Mouse (Mus musculus) kidney, embryonic 14.5 days (tissue): ENCODE measurements around the gene Ddx23. TPM values are rescaled to one million over a fixed set of nuclear protein-coding genes. Genes with fewer than 3 reads are reported as not detected.

ENCODE experiments used
- ATAC-seq: fragments of 200-750 bp; cut with Nextera tagmentation; 2 replicates; pipeline ENCODE4 v1.8.0; 2017; ENCODE audit warnings: moderate number of reproducible peaks, mild to moderate bottlenecking, moderate TSS enrichment, moderate library complexity; ENCODE audit not compliant: low FRiP score, low TSS enrichment
- H3K27ac ChIP-seq: fragments of 300-500 bp; sonication (generic); 2 replicates; pipeline ENCODE4 v1.5.1; 2014; ENCODE audit warnings: low read depth, mild to moderate bottlenecking, low read length, moderate library complexity, mixed read lengths
- H3K27me3 ChIP-seq: fragments of 300-500 bp; sonication (generic); 2 replicates; pipeline ENCODE4 v1.6.1; 2014; ENCODE audit warnings: mild to moderate bottlenecking, low read length; ENCODE audit not compliant: control insufficient read depth, insufficient read depth
- H3K36me3 ChIP-seq: fragments of 300-500 bp; sonication (generic); 2 replicates; pipeline ENCODE4 v1.6.1; 2014; ENCODE audit warnings: low read length, mixed read lengths; ENCODE audit not compliant: control insufficient read depth, insufficient read depth
- H3K4me1 ChIP-seq: fragments of 300-500 bp; sonication (generic); 2 replicates; pipeline ENCODE4 v1.6.1; 2014; ENCODE audit warnings: low read length, mixed read lengths; ENCODE audit not compliant: control insufficient read depth, insufficient read depth
- H3K4me2 ChIP-seq: fragments of 300-500 bp; sonication (generic); replicated peaks from 2 replicates; pipeline ENCODE4 v1.6.1; 2014; ENCODE audit warnings: low read depth, mild to moderate bottlenecking, low read length
- H3K4me3 ChIP-seq: fragments of 300-500 bp; sonication (generic); 2 replicates; pipeline ENCODE4 v1.5.1; 2014; ENCODE audit warnings: mild to moderate bottlenecking, low read length
- H3K9ac ChIP-seq: fragments of 300-500 bp; sonication (generic); 2 replicates; pipeline ENCODE4 v1.6.1; 2014; ENCODE audit warnings: low read depth, mild to moderate bottlenecking, low read length, moderate library complexity
- H3K9me3 ChIP-seq: fragments of 300-500 bp; sonication (generic); 2 replicates; pipeline ENCODE4 v1.6.1; 2016; ENCODE audit warnings: low read length; ENCODE audit not compliant: control insufficient read depth
- WGBS: fragments of 180-500 bp; shearing (Covaris S2); extraction: QIAGEN DNeasy Blood & Tissue Kit; methylation state at CpG from one replicate; pipeline ENCODE4 v1.1.7; 2014; 5-methylcytosine and 5-hydroxymethylcytosine counted together
- polyA plus RNA-seq: library from polyadenylated mRNA; unstranded; fragments of >200 nt; fragmentation: Nextera tagmentation; extraction: Ambion mirVana; gene quantifications from 2 replicates; pipeline ENCODE4 v1.2.1, GENCODE M21; 2014

The Ddx23 gene
- polyA plus RNA-seq, 1 experiment from 2014 or later, result 32.2 TPM

DNA sequence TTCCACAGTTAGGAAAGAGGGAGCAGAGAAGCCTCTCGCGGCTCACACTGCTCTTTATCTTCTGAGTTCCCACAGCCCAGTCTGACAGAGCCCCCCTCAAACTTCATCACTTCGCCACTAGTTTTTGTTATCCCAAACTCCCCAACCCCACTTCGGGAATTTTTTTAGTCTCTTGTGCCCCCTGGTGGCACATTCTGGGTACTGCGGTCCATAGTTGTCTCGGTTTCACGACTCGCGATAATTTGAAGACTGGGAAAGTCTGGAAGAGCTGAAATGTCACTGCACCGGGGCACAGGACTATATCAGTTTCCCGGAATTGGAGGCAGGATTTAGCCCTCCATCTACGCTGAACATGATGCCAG lies 45.5 kb downstream of the Ddx23 start:
- no peaks in the 10 kb centered on the region for H3K9me3 ChIP-seq
- H3K9ac ChIP-seq, result 0 out of 2 replicates have a peak overlapping the region, but pooled peaks have one; percentile 34
- 0 out of 2 replicates have a peak overlapping the region, but pooled peaks have one; percentile 17 for H3K4me2 ChIP-seq
- H3K36me3 ChIP-seq, result no peaks in the 10 kb centered on the region
- no peak overlapping the region for H3K27ac ChIP-seq
- peaks cover 4% of the 10 kb centered on the region; the same call in 1 of the 2 replicates for H3K4me1 ChIP-seq
- H3K4me3 ChIP-seq, result no peak overlapping the region
- no peaks in the 10 kb centered on the region for H3K27me3 ChIP-seq
- WGBS, result under 1% methylated on average over 12 of the region's 12 CpGs
- peak; percentile 68; the same call in 1 of the 2 replicates for ATAC-seq

DNA sequence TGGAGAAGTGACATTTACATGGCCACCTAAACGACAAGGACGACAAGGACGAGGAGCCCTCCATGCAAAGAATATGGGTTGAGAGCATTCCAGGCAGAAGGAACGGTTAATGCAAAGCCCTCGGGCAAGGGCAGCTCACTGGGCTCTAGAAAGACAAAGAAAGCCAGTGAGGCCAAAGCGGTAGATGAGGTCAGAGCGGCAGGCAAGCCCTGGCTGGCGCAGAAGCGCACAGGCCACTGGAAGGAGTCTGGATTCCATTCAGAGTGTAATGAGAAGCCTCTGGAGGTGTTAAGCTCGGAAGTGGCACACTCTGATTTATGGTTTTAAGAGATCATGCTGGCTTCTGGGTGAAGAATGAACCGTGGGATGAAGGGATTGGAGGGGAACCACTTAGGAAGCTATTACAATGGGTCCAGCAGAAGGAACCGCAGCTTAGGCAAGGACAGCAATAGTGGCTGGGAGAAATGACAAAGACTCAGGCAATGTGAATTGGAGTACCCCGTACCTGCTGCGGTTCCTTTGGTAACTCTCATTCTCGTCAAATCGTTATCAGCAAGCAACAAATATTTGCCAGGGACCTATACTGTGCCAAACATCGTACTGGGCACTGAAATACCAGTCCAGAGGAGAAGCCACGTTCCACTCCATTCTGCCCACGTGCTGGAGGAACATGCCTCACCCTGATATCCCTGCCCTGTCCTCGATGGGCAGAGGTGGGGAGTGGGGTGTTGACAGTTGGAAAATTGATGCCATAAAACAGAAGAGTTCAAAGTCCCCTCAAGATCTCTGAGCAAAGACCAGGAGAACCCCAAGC lies 46.1 kb downstream of the Ddx23 start:
- ATAC-seq, result peak; percentile 51; the same call in 1 of the 2 replicates
- H3K9ac ChIP-seq, result no peak overlapping the region
- 32% methylated on average over 20 of the region's 20 CpGs for WGBS
- H3K36me3 ChIP-seq, result no peaks in the 10 kb centered on the region
- H3K9me3 ChIP-seq, result no peaks in the 10 kb centered on the region
- 0 out of 2 replicates have a peak, but pooled peaks cover 4% of the 10 kb centered on the region for H3K4me1 ChIP-seq
- H3K4me3 ChIP-seq, result no peak overlapping the region
- H3K4me2 ChIP-seq, result 0 out of 2 replicates have a peak overlapping the region, but pooled peaks have one; percentile 17
- H3K27ac ChIP-seq, result no peak overlapping the region
- no peaks in the 10 kb centered on the region for H3K27me3 ChIP-seq

DNA sequence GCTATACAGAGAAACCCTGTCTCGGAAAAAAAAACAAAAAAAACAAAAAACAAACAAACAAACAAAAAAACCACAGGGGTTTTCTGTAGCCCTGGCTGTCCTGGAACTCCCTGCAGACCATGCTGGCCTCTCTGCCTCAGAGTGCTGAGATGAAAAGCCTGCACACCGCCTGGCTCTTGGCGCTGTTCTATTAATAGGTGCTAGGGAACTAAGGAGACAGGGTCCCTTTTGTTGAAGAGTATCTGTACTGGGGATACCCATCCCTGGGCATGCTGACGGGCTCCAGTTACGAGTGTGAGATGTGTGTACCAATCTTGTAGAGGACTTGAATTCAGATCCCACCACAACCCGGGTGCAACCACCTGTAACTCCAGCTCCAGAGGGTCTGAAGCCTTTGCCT lies 46.9 kb downstream of the Ddx23 start:
- 0 out of 2 replicates have a peak, but pooled peaks cover 4% of the 10 kb centered on the region for H3K4me1 ChIP-seq
- no peak overlapping the region for H3K4me2 ChIP-seq
- H3K4me3 ChIP-seq, result no peak overlapping the region
- no peak overlapping the region for H3K9ac ChIP-seq
- 75% methylated on average over 6 of the region's 6 CpGs for WGBS
- no peak for ATAC-seq
- H3K27ac ChIP-seq, result no peak overlapping the region
- no peaks in the 10 kb centered on the region for H3K9me3 ChIP-seq
- no peaks in the 10 kb centered on the region for H3K27me3 ChIP-seq
- H3K36me3 ChIP-seq, result no peaks in the 10 kb centered on the region

DNA sequence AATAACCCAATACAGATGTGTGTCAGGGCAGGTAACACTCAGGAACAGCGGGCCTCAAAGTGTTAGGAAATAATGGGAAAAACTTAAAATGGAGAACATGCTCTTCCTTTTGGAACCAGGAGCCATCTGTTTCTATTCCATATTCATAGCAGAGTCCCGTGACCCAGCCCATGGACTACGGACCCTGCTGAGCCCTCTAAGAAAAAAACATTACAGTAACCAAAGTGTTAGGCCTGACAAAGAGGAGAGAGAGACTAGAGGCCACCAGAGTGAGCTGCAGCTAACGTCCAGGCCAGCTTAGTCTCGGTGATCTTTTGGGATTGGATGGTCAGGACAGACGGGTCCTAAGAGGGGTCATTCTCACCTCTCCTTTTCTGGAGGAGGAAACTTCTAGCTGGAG lies 47.7 kb downstream of the Ddx23 start:
- Histone ChIP-seq H3K4me3 (no peak overlapping the region), H3K36me3 (no peaks in the 10 kb centered on the region), H3K9me3 (no peaks in the 10 kb centered on the region), H3K4me1 (0 out of 2 replicates have a peak, but pooled peaks cover 4% of the 10 kb centered on the region), H3K27ac (no peak overlapping the region), H3K4me2 (no peak overlapping the region), H3K9ac (no peak overlapping the region), H3K27me3 (no peaks in the 10 kb centered on the region)
- ATAC-seq, result no peak
- 56% methylated on average over 6 of the region's 6 CpGs for WGBS

DNA sequence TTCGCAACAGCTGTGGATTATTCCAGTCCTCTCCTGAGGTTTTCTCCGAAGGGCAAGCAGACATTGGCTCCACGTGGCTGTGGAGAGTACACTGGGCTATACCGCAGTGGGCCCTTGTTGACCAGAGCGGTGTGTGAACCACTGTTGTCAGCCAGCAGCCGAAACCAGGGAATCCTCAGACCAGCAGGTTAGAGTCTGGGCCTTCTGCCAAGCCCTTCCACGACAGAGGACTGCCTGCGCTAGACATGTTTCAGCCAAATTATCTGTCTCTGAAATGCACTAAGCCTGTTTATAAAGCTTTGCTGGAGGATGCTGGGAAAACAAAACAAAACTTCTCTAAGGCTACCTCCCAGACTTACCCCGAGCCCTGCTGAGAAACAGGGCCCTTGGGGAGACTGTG lies 48.1 kb downstream of the Ddx23 start:
- Histone ChIP-seq H3K4me2 (no peak overlapping the region), H3K9me3 (no peaks in the 10 kb centered on the region), H3K4me1 (0 out of 2 replicates have a peak, but pooled peaks cover 4% of the 10 kb centered on the region), H3K4me3 (no peak overlapping the region), H3K9ac (no peak overlapping the region), H3K27me3 (no peaks in the 10 kb centered on the region), H3K36me3 (no peaks in the 10 kb centered on the region), H3K27ac (no peak overlapping the region)
- 79% methylated on average over 9 of the region's 9 CpGs for WGBS
- ATAC-seq, result no peak

DNA sequence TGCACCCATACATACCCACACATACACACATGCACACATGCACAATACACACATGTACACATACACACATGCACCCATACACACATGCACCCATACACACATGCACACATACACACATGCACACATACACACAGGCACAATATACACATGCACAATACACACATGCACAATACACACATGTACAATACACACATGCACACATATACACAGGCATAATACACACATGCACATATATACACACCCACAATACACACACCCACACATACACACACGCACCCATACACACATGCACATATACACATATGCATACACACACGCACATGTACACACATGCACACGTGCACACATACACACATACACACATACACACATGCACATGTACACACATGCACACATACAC lies 50.5 kb downstream of the Ddx23 start:
- H3K4me1 ChIP-seq, result peaks cover 13% of the 10 kb centered on the region
- no peak overlapping the region for H3K4me2 ChIP-seq
- H3K4me3 ChIP-seq, result no peak overlapping the region
- no peaks in the 10 kb centered on the region for H3K9me3 ChIP-seq
- no peak overlapping the region for H3K27ac ChIP-seq
- H3K36me3 ChIP-seq, result no peaks in the 10 kb centered on the region
- 94% methylated on average over 3 of the region's 3 CpGs for WGBS
- no peaks in the 10 kb centered on the region for H3K27me3 ChIP-seq
- no peak for ATAC-seq
- H3K9ac ChIP-seq, result no peak overlapping the region

DNA sequence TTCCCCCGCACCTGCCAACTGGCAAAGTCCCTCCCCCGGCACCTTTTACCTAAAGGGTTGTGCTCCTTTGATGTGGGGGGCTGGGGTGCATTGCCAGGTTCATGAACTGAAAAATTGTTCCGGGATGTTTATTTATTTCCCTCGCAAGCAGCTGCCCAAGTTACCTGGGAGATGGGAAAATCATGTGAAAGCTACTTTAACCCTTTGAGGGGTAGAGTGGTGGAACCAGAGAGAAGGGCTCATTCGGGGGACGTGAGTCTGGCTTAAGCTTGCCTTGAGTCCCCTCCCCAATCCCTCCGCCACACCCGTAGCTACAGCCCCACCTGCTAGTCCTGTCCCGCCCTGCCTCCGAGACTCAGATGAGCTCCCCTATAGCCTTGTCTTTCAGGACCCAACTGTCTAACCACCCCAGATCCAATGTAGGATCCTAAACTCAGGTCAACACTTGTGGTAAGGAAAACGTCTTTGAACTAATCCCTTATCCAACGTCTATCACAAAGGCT lies 52.5 kb downstream of the Ddx23 start:
- WGBS, result 3% methylated on average over 12 of the region's 12 CpGs
- Histone ChIP-seq H3K4me2 (peak overlapping the region; percentile 87), H3K4me1 (peaks cover 22% of the 10 kb centered on the region), H3K4me3 (peak overlapping the region; percentile 83), H3K27me3 (no peaks in the 10 kb centered on the region), H3K36me3 (no peaks in the 10 kb centered on the region), H3K27ac (peak overlapping the region; percentile 95), H3K9ac (peak overlapping the region; percentile 93), H3K9me3 (no peaks in the 10 kb centered on the region)
- 0 out of 2 replicates have a peak, but pooled peaks have one; percentile 17 for ATAC-seq

DNA sequence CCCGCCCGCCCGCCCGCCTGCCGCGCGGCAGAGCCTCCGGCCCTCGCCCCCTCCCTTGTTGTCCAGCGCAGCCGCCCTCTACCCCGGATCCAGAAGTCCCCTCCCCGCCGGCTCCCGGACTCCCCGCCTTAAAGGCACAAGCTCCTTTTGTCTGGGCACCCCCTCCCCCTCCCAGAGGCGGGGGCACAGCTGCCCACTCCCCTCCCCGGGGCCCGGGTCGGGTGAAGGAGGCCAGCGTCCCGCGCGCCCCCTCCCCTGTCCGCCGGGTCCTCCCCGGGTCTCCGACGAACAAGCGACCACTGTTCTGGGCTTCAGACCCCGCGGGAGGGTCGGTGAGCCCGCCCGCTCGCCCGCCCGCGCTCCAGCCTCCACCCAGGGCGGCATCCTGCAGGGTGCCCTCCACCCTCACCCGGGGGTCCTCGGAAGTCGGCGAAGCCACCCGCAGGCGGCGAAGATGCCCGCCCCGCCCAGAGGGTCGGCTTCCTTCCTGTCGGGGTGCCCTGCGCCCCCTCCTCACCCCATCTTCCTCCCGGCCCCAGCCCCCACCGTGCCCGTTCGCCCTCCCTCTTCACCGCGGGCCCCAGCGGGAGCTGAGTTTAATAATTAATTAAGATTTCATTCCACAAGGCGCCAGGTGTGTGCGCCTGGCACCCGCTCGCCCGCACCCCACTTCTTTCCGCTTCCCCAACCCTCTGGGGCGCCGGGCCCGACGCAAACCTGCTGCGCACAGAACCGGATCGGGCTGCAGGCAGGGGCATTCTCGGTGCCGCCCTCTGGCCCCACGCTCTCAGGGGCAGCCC lies 53.2 kb downstream of the Ddx23 start, which contains the start of gene Adcy6:
TSS of gene Adcy6 (minus strand) at position 746 of the 800 bp plus-strand sequence.
- peak within 1 kb of the TSS; percentile 93 for H3K9ac ChIP-seq
- peak within 1 kb of the TSS; percentile 95 for H3K27ac ChIP-seq
- H3K9me3 ChIP-seq, result no peaks in the 10 kb centered on the region
- no peaks in the 10 kb centered on the region for H3K27me3 ChIP-seq
- no peaks in the 10 kb centered on the region; the same call in 1 of the 2 replicates for H3K36me3 ChIP-seq
- peak within 1 kb of the TSS; percentile 87 for H3K4me2 ChIP-seq
- ATAC-seq, result peak; percentile 82
- peak within 1 kb of the TSS; percentile 83 for H3K4me3 ChIP-seq
- H3K4me1 ChIP-seq, result peaks cover 22% of the 10 kb centered on the region
- WGBS, result 1% methylated on average over 49 of the region's 75 CpGs
